Mouse (Mus musculus): Measurements from ENCODE around the gene Tsg101.

- TF ChIP-seq CTCF (IDR thresholded peaks at IDR 0.05; ENCODE audit: control insufficient read depth, insufficient read depth, insufficient read length) (no peak), USF1 (IDR thresholded peaks at IDR 0.05; ENCODE audit: low read depth) (no peak), MYOD1 (IDR thresholded peaks at IDR 0.05; ENCODE audit: control insufficient read depth, insufficient read length, low read depth) (no peak), MYOG (IDR thresholded peaks at IDR 0.05; ENCODE audit: control insufficient read depth, extremely low read depth, insufficient read length) (no peak), MAX (IDR thresholded peaks at IDR 0.05) (no peak), CEBPB (IDR thresholded peaks at IDR 0.05; ENCODE audit: low read depth) (no peak)
Measured at GRCm38 (mm10) chr7:46842278-46842677, 77.5 kb downstream of the Tsg101 start.
